Mouse (Mus musculus): ENCODE measurements around the gene Abhd6.
"Not testable (repeated sequence)": the region's sequence is repeated elsewhere in the genome, so short reads cannot be mapped to it uniquely, and the experiment has no call there.

Abhd6 gene

DNA sequence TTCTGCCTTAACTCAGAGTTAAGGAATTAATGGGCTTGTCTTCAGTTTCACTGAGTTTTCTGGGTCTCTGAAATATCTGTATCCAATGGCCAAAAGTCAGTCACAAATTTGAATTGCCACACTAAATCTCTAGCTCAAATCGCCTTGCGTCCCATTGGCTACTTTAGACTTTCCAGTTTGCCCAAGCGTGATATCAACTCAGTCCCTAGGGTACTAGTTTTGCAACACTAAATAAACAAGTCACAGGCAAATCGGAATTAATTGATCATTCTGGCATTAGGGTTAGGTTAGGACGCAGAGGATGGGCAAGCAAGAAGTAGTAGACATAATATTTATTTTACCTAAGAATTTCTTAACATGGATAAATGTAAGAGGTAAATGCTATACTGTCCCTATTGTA, 2.5 kb upstream of the Abhd6 start:
- DNase-seq, result no peak

DNA sequence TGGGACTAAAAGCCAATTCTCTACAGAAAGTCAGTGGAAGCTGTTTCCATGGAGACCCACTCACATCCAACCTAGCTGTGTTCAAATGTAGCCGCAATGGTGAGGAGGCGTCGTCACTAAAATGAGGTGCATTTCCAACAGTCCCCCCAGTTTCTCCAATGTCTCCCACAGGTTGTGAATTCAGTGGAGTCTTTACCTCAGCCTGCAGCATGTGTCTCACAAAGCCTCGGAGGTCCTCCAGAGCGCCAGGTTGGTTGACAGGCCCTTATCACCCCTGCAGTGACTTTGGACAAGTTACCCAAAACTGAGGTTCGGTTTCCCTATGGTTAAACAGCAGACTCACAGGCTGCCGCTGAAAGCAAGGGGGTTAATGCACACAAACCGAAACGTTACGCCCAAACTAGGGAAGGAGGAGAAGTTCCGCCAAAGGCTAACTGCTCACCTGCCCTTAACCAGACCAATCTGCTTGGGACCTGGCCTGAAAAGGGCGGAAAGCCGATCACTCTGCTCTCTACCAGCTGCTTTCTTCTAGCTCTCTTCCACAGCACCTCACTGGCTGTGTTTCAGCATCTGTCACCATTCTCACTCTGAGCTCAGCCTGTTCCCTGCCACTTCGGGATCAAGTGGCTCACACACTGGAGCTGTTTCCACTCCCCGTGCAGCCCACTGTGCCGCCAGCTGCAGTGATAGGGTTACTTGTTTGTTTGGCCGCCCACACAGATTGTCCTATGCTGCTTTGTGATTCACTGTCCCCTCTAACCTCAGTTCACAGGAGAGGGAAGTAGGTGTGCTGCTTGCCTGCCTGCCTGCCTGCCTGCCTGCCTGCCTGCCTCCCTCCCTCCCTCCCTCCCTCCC, 1.6 kb upstream of the Abhd6 start:
- DNase-seq, result no peak

DNA sequence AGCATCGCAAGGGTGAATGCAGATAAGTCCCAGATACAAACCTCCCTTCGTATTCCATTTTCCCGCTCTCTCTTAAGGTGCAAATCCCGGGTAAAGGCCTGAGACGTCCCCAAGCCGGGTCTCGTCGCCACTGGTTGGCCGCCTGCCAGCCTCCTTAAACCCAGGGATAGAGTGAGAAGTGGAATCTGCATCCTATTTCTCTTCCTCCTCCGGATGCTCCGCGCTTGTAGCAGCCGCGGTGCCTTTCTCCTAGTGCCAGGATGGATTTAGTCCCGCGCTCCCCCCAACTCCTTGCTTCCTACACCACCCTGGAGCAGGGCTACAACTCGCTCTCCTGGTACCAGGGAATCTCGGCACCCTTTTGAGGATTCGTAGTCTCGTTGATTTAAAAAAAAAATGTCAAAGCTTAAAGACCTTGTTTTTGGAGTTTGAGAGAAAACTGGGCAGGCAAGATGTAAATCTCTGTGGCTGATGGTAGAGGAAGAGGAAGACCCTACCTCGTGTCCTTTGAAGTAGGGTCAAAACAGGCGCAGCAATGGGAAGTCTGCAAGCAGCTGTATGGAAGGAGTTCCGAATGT, 480 bp downstream of the Abhd6 start:
- DNase-seq, result peak; percentile 45

DNA sequence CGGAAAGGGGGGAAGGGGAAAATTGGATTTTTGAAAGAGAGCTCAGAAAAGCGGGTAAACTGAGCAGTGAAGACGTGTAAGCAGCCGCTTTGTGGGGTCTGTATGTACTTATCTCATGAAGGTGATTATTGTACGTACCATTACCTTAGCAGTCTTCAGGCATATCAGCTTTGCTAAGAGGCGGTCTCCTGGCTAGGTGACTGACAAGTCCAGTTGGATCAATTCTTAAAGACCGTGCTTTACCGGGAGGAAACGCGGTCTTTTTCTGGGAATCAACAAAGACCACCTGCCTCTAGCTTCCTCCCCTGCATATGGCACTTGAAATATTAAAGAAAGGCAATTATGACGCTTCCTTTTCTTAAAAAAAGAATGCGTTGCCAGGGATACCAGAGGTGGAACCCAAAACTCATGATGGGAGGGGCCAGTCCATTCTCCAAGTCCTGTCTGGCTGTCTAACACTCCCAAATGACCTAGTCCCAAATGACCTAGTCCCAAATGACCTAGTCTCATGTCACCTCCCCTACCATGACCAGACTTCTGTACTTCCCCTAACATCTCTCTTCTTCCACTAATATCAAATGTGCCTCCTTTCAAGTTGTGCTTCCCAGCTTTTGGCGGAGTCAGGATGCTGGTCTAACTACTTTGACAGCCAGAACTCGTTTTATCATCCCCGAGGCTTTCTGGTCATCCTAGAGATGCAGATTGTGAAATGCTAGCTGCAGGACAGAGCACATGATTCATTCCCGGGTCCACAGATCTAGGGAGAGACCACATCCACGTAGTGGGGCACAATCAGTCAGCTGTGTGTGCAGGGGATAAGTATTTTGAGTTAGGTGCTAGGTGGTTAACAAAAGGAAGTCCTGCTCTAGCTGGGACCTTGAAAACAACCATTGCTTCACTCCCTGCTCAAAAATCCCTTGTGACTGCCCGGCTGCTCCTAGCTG, 1.3 kb downstream of the Abhd6 start:
- no peak for DNase-seq

DNA sequence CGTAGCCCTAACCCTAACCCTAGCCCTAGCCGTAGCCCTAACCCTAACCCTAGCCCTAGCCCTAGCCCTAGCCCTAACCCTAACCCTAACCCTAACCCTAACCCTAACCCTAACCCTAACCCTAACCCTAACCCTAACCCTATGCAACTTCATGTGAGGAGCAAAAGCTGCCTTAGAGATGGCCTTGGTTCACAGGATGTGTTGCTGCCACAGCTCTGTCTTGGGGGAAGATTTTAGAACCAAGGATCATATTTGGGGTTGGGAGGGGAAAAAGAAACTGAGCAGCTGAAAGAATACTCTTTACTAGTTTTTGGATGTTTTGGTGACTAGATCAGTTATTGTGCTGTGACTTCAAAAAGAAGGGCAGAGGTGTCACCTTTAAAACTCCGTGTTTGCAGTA, 3.4 kb downstream of the Abhd6 start:
- DNase-seq, result not testable (repeated sequence)

DNA sequence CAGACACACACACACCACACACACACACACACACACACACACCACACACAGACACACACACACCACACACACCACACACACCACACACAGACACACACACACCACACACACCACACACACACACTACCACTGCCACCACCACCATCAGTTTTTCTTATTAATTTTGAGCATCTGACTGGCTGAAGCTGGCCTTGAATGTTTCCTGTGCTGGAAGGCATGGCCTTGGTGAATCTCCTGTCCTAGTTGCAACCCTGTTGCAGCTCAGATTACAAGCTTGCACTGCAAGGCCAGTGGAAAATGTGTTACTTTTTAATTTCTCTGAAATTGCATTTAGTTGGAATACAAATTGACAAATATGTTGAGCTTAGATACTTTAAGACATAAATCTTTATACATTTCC, 4.4 kb downstream of the Abhd6 start:
- no peak for DNase-seq

DNA sequence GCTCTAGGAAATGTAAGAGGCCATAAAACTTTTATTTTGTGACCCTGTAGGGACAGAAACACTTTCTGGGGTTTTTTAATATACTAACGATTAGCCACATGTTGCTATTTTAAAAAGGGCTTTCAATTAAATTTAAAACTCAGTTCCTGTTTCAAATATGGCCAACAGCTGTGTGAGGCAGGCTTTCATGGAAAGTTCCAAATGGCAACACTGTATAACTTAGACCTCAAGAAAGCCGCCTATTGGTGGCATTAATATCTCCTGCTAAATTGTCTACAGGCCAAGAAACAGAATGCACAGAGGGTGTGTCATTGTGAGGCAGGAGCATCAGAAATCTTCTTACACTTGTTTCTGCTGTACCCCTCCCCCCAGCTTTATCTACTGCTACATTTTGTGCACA, 4.8 kb downstream of the Abhd6 start:
- DNase-seq, result no peak

- no peak for DNase-seq
Measured at GRCm38 (mm10) chr14:8007923-8008322, 5.2 kb downstream of the Abhd6 start.

- no peak for DNase-seq
Measured at GRCm38 (mm10) chr14:8011297-8011696, 8.6 kb downstream of the Abhd6 start.

- no peak for DNase-seq
Measured at GRCm38 (mm10) chr14:8011938-8012337, 9.2 kb downstream of the Abhd6 start.

- no peak for DNase-seq
Measured at GRCm38 (mm10) chr14:8015756-8016155, 13.1 kb downstream of the Abhd6 start.

- DNase-seq, result no peak
Measured at GRCm38 (mm10) chr14:8016276-8016675, 13.6 kb downstream of the Abhd6 start.

- no peak for DNase-seq
Measured at GRCm38 (mm10) chr14:8016951-8017350, 14.2 kb downstream of the Abhd6 start.

DNA sequence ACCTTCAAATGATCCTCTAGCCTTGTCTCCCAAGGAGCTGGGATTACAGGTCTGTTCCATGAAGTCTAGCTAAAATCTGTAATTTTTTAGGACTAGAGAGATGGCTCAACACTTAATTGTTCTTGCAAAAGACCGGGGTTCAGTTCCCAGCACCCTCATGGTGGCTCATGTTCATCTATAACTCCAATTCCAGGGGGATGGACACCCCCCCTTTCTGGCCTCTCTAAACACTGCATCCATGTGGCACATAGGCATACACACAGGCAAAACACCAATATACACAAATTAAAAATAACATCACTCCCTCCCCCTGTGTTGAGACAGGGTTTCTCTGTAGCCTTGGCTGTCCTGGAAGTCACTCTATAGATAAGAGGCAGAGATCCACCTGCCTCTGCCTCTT, 17.3 kb downstream of the Abhd6 start:
- no peak for DNase-seq

GRCm38 (mm10) chr14:8020546-8020945, 17.8 kb downstream of the Abhd6 start:
- no peak for DNase-seq

DNA sequence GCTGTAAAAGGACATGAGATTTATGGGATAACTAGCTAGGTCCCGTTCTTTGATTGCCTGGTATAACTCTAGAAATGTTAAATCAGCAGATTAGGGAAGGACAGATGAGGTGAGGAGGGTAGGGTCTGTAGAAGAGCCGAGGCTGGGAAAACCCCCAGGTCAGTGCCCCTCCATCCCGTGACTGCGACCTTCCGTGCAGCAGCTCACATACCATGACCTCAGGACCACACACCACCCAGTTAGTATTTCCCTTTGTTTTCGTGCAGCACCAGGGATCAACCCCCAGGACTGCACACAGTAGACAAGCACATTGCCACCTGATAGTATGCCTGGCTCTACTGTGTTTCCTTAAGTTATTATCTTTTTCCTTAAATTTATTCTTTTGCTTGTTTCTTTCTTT, 21.8 kb downstream of the Abhd6 start:
- DNase-seq, result no peak

- no peak for DNase-seq
Measured at GRCm38 (mm10) chr14:8024936-8025335, 22.2 kb downstream of the Abhd6 start.

DNA sequence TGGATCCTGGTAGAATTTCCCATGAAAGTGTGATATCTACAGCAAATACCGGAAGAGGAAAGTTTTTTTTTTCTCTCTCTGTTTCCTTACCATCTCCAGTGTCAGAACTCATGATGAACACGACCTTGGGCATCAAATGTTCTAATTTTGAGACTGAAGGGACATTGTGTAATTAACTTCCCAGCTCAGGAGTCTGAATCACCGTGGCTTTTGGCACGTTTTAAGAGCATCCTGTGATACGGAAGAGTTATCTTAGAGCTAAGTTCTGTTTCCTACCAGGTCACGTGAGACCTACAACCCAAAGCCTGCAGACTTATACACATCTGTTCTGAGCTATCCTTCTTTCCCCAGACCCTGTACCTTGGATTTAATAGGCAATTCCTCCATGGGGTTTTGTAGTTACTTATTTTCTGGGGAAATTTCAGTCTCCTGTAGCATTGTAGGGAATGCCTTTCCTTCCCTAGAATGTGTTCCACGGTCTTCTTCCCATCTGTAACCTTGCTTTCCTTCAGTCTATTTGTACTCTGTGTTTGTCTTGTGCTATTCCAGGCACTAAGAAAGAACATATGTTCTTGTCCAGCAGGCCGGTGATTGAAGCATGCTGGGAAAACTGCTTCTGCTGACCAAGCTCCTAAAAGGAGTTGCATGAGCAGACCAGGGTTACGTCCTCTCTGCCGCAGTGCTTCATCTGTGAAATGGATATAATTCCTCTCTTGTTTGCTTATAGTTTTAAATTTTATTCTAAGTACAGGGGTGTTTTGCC, 24.2 kb downstream of the Abhd6 start:
- DNase-seq, result no peak

GRCm38 (mm10) chr14:8028086-8028485, 25.4 kb downstream of the Abhd6 start:
- DNase-seq, result no peak

GRCm38 (mm10) chr14:8029752-8030151, 27.1 kb downstream of the Abhd6 start:
- no peak for DNase-seq

- no peak for DNase-seq
Measured at GRCm38 (mm10) chr14:8030535-8030934, 27.8 kb downstream of the Abhd6 start.

DNA sequence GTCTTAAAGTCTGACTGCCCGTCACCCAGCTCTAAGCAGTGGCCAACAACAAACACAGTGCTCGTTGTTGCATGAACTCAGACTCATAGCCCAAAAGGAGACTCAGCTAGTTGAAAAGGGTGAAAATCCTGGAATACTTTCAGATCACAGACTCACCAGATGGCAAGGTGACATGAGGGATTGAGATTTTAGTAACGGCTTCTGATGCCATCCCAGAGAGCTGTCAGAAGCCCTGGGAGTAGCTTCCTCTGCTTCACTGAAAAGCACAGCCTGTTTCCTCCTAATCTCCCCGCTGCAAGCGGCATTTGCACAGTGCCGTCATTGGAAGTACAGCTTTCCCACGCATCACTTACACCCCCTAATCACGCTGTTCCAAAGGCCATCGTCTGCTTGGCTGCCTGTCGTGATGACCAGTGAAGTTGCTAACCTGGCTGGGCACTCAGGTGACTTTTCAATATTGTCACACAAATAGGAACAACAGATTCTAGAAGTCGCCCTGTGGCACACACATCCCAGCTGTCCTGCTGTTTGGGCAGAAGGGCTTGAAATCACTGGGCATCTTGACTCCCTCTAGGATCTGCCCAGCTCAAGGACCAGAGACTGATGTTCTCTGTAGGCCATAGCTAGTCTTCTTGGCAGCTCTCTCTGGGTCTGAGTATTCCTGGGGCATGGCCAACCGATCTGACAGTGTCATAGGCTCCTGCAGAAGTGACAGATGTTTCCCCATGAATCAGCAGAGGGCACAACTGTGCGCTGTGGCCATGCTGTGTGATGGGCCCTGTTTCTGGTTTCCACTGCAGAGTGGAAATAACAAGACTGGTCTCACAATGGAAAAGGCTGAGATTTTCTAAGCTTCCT, 29.6 kb downstream of the Abhd6 start:
- no peak for DNase-seq
